9 mouse cellular contexts compared by ENCODE assay signal in genomic region chr5:136703751-136704150, GRCm38 (mm10). TPM values are rescaled to one million over a fixed set of nuclear protein-coding genes. Genes with fewer than 3 reads are reported as not detected.
DNase-seq lines count a peak whose midpoint lies in the region; ATAC-seq and TF ChIP-seq lines count a peak whose summit lies in the region.
"Had no signal": no experiment of that assay in that cellular context is flagged by ENCODE, and none has a peak within 500 bp of the region (broad histone marks: within the 10 kb centered on the region; RNA-seq: fewer than 3 reads in every experiment).

No protein-coding gene starts in this region.

- WGBS in heart, embryonic 11.5 days (ENCODE audit: insufficient replicate concordance), result 34% methylated on average over 3 of the region's 3 CpGs
- 37% methylated on average over 3 of the region's 3 CpGs for WGBS in embryonic facial prominence, embryonic 11.5 days
- 38% methylated on average over 3 of the region's 3 CpGs for WGBS in neural tube, embryonic 11.5 days
- 36% methylated on average over 3 of the region's 3 CpGs for WGBS in stomach, postnatal 0 days

- intact Hi-C loops in left cerebral cortex, adult 2 months (cut with DNase I), result no loop called here

- ATAC-seq in heart, embryonic 11.5 days (replicated peaks; ENCODE audit: insufficient number of reproducible peaks, low FRiP score, low TSS enrichment), result no peak
- no peak for ATAC-seq in embryonic facial prominence, embryonic 11.5 days (replicated peaks; ENCODE audit: insufficient number of reproducible peaks, low FRiP score, low TSS enrichment, low read depth)
- ATAC-seq in inflammation-experienced regulatory T-cells, adult 6 months, result peak; percentile 64
- no peak for ATAC-seq in neural tube, embryonic 11.5 days (ENCODE audit: insufficient read depth, low FRiP score, low TSS enrichment)
- ATAC-seq in stomach, postnatal 0 days (ENCODE audit: low FRiP score, low TSS enrichment), result peak; percentile 53

- no peak for TF ChIP-seq EP300 in stomach, postnatal 0 days (optimal IDR thresholded peaks at IDR 0.05)

- no peak overlapping the region for H3K27ac ChIP-seq in heart, embryonic 11.5 days (ENCODE audit: low read depth, low read length)
- H3K27ac ChIP-seq in embryonic facial prominence, embryonic 11.5 days (replicated peaks; ENCODE audit: low read depth, low read length), result no peak overlapping the region
- no peak overlapping the region for H3K27ac ChIP-seq in left cerebral cortex, adult 2 months
- no peak overlapping the region for H3K27ac ChIP-seq in neural tube, embryonic 11.5 days (ENCODE audit: low read depth, low read length)
- H3K27ac ChIP-seq in stomach, postnatal 0 days (replicated peaks), result no peak overlapping the region
- H3K27ac ChIP-seq: lung, embryonic 15.5 days had no signal

- no peaks in the 10 kb centered on the region for H3K4me1 ChIP-seq in heart, embryonic 11.5 days (ENCODE audit: control insufficient read depth, insufficient read depth, low read length)
- no peaks in the 10 kb centered on the region for H3K4me1 ChIP-seq in embryonic facial prominence, embryonic 11.5 days (ENCODE audit: control insufficient read depth, insufficient read depth, low read length)
- H3K4me1 ChIP-seq in neural tube, embryonic 11.5 days (ENCODE audit: control insufficient read depth, insufficient read depth, low read length), result no peaks in the 10 kb centered on the region
- no peaks in the 10 kb centered on the region for H3K4me1 ChIP-seq in stomach, postnatal 0 days (replicated peaks; ENCODE audit: control insufficient read depth, insufficient read depth)

- DNase-seq in heart, adult 18-20 months, result peak; percentile 48 to 87
- DNase-seq in adrenal gland, postnatal 14 days, result peak; percentile 85
- DNase-seq in embryonic facial prominence, embryonic 11.5 days (ENCODE audit: low spot score), result peak; percentile 76
- peak; percentile 62 to 82 for DNase-seq in left cerebral cortex, adult 2 months (ENCODE audit: extremely low spot score in 1 of 2, low spot score in 2 of 2)
- peak; percentile 53 for DNase-seq in neural tube, embryonic 11.5 days (ENCODE audit: low spot score)
- DNase-seq in stomach, postnatal 0 days (ENCODE audit: low spot score), result peak; percentile 83

- no peaks in the 10 kb centered on the region for H3K36me3 ChIP-seq in heart, embryonic 11.5 days (ENCODE audit: control insufficient read depth, insufficient read depth, low read length)
- H3K36me3 ChIP-seq in embryonic facial prominence, embryonic 11.5 days (replicated peaks; ENCODE audit: control insufficient read depth, insufficient read depth, low read depth, low read length), result no peaks in the 10 kb centered on the region
- H3K36me3 ChIP-seq in neural tube, embryonic 11.5 days (ENCODE audit: control insufficient read depth, insufficient read depth, low read length), result no peaks in the 10 kb centered on the region
- H3K36me3 ChIP-seq in stomach, postnatal 0 days (ENCODE audit: control insufficient read depth, insufficient read depth, low read length), result no peaks in the 10 kb centered on the region
- H3K36me3 ChIP-seq: lung, embryonic 15.5 days had no signal

- no peaks in the 10 kb centered on the region for H3K9me3 ChIP-seq in heart, embryonic 11.5 days (replicated peaks; ENCODE audit: control insufficient read depth, low read length)
- H3K9me3 ChIP-seq in embryonic facial prominence, embryonic 11.5 days (replicated peaks; ENCODE audit: control insufficient read depth, low read length), result no peaks in the 10 kb centered on the region
- no peaks in the 10 kb centered on the region for H3K9me3 ChIP-seq in neural tube, embryonic 11.5 days (ENCODE audit: control insufficient read depth, low read length)
- H3K9me3 ChIP-seq in stomach, postnatal 0 days (ENCODE audit: control insufficient read depth, low read length), result no peaks in the 10 kb centered on the region
- H3K9me3 ChIP-seq: lung, embryonic 15.5 days had no signal

- no peak overlapping the region for H3K4me2 ChIP-seq in heart, embryonic 11.5 days
- H3K4me2 ChIP-seq in embryonic facial prominence, embryonic 11.5 days (ENCODE audit: low read depth, low read length), result no peak overlapping the region
- H3K4me2 ChIP-seq in neural tube, embryonic 11.5 days (ENCODE audit: low read depth), result no peak overlapping the region
- H3K4me2 ChIP-seq in stomach, postnatal 0 days (replicated peaks; ENCODE audit: low read depth), result no peak overlapping the region
- H3K4me2 ChIP-seq: lung, embryonic 15.5 days had no signal

- no peaks in the 10 kb centered on the region for H3K27me3 ChIP-seq in heart, embryonic 11.5 days (ENCODE audit: control insufficient read depth, insufficient read depth, low read length)
- no peaks in the 10 kb centered on the region for H3K27me3 ChIP-seq in embryonic facial prominence, embryonic 11.5 days (ENCODE audit: control insufficient read depth, insufficient read depth, low read length)
- no peaks in the 10 kb centered on the region for H3K27me3 ChIP-seq in neural tube, embryonic 11.5 days (ENCODE audit: control insufficient read depth, insufficient read depth, low read length)
- H3K27me3 ChIP-seq in stomach, postnatal 0 days (ENCODE audit: control insufficient read depth, insufficient read depth, low read length), result no peaks in the 10 kb centered on the region
- H3K27me3 ChIP-seq: lung, embryonic 15.5 days had no signal

- H3K4me3 ChIP-seq in heart, embryonic 11.5 days (ENCODE audit: low read depth, low read length), result no peak overlapping the region
- H3K4me3 ChIP-seq in embryonic facial prominence, embryonic 11.5 days (ENCODE audit: low read depth, low read length), result no peak overlapping the region
- H3K4me3 ChIP-seq in left cerebral cortex, adult 2 months, result no peak overlapping the region
- H3K4me3 ChIP-seq in neural tube, embryonic 11.5 days (ENCODE audit: low read depth, low read length), result no peak overlapping the region
- H3K4me3 ChIP-seq in stomach, postnatal 0 days (ENCODE audit: low read depth, low read length), result no peak overlapping the region
- H3K4me3 ChIP-seq: lung, embryonic 15.5 days had no signal

- no peak overlapping the region for H3K9ac ChIP-seq in heart, embryonic 11.5 days (ENCODE audit: low read depth, low read length)
- no peak overlapping the region for H3K9ac ChIP-seq in embryonic facial prominence, embryonic 11.5 days (replicated peaks; ENCODE audit: low read length)
- H3K9ac ChIP-seq in neural tube, embryonic 11.5 days (ENCODE audit: low read length), result no peak overlapping the region
- no peak overlapping the region for H3K9ac ChIP-seq in stomach, postnatal 0 days (ENCODE audit: low read length)
- H3K9ac ChIP-seq: lung, embryonic 15.5 days had no signal

- TF ChIP-seq CTCF in left cerebral cortex, adult 2 months (IDR thresholded peaks at IDR 0.05), result peak; percentile 94
- peak; percentile 78 for TF ChIP-seq CTCF in stomach, postnatal 0 days (IDR thresholded peaks at IDR 0.05; ENCODE audit: low read depth)

RNA-seq across cellular contexts. Expression of gene Myl10, which starts 10.8 kb away (rescaled TPM):
- total RNA-seq in heart, adult 18-20 months (2021), result not detected
- polyA plus RNA-seq in heart, embryonic 11.5 days (2014; fragmentation: Nextera tagmentation; extraction: Ambion mirVana), result not detected in 2 replicates
- total RNA-seq in adrenal gland, postnatal 14 days (2021), result not detected in 2 replicates
- polyA plus RNA-seq in embryonic facial prominence, embryonic 11.5 days (2014; fragmentation: Nextera tagmentation; extraction: Ambion mirVana), result not detected in 2 replicates
- polyA plus RNA-seq in inflammation-experienced regulatory T-cells, adult 6 months (2017; shearing (Covaris generic)), result 1 to 10 TPM in 1 of 3 experiments, not detected in 2; 1.4 TPM
- total RNA-seq in left cerebral cortex, adult 2 months (2021), result not detected
- not detected in 2 replicates for polyA plus RNA-seq in neural tube, embryonic 11.5 days (2014; fragmentation: Nextera tagmentation; extraction: Ambion mirVana)
- not detected in 2 replicates for polyA plus RNA-seq in stomach, postnatal 0 days (2015; fragmentation: Nextera tagmentation; extraction: Ambion mirVana)

Comparison
In these comparisons a context has a peak if more than half of its experiments do, and no peak if none do; other contexts are left out.
1. ATAC-seq: peak in inflammation-experienced regulatory T-cells, adult 6 months (single experiment) and stomach, postnatal 0 days (single experiment); none in heart, embryonic 11.5 days (single experiment), embryonic facial prominence, embryonic 11.5 days (single experiment) and neural tube, embryonic 11.5 days (single experiment).
2. Peak in every context shown above with its lines, with median percentiles within 50 percentile points of each other: DNase-seq.